Mouse (Mus musculus) limb, embryonic 15.5 days (tissue): ENCODE measurements around the gene Gpr35. TPM values are rescaled to one million over a fixed set of nuclear protein-coding genes. Genes with fewer than 3 reads are reported as not detected.

Experiments
- ATAC-seq: fragments of 200-750 bp; cut with Nextera tagmentation; 2 replicates; pipeline ENCODE4 v1.8.0; 2017; ENCODE audit warnings: low read depth, moderate TSS enrichment; ENCODE audit not compliant: insufficient number of reproducible peaks, low FRiP score, low TSS enrichment
- H3K27ac ChIP-seq: fragments of 300-500 bp; sonication (generic); 2 replicates; pipeline ENCODE4 v1.5.1; 2015; ENCODE audit warnings: moderate library complexity, mild to moderate bottlenecking, inconsistent platforms
- H3K27me3 ChIP-seq: fragments of 300-500 bp; sonication (generic); 2 replicates; pipeline ENCODE4 v1.6.1; 2015; ENCODE audit warnings: inconsistent platforms
- H3K36me3 ChIP-seq: fragments of 300-500 bp; sonication (generic); 2 replicates; pipeline ENCODE4 v1.6.1; 2015; ENCODE audit warnings: inconsistent platforms
- H3K4me1 ChIP-seq: fragments of 300-500 bp; sonication (generic); 2 replicates; pipeline ENCODE4 v1.6.1; 2015; ENCODE audit warnings: inconsistent platforms
- H3K4me2 ChIP-seq: fragments of 300-500 bp; sonication (generic); 2 replicates; pipeline ENCODE4 v1.6.1; 2015; ENCODE audit warnings: mild to moderate bottlenecking, inconsistent platforms
- H3K4me3 ChIP-seq: fragments of 300-500 bp; sonication (generic); 2 replicates; pipeline ENCODE4 v1.5.1; 2015; ENCODE audit warnings: mild to moderate bottlenecking, inconsistent platforms
- H3K9ac ChIP-seq: fragments of 300-500 bp; sonication (generic); 2 replicates; pipeline ENCODE4 v1.6.1; 2015; ENCODE audit warnings: inconsistent platforms
- H3K9me3 ChIP-seq: fragments of 300-500 bp; sonication (generic); 2 replicates; pipeline ENCODE4 v1.6.1; 2016; ENCODE audit warnings: inconsistent platforms
- WGBS: fragments of 180-500 bp; shearing (Covaris S2); methylation state at CpG from one replicate; pipeline ENCODE4 v1.1.7; 2015; 5-methylcytosine and 5-hydroxymethylcytosine counted together
- polyA plus RNA-seq: library from polyadenylated mRNA; unstranded; fragments of >200 nt; fragmentation: Nextera tagmentation; extraction: Ambion mirVana; gene quantifications from 2 replicates; pipeline ENCODE4 v1.2.1, GENCODE M21; 2015

Gpr35 gene
- polyA plus RNA-seq, 1 experiment from 2014 or later = 2.5 TPM

DNA sequence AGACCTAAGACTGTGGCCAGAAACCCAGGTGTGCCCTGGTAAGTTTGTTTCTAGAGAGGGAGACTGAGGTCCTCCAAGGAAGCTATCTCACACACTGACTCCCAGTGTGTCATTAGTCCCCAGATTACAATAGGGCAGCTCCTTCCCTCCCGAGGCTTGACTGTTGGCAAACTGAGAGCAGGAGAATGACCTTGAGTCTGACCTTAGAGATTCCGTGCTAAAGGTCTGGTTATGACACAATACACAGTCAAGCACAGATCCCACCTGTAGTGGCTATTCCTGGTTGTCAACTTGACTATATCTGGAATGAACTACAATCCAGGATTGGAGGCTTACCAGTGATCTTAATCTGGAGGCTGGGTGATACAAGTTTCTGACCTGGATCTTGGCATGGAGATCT, 79.4 kb downstream of the Gpr35 start:
- Histone ChIP-seq H3K4me2 (no peak overlapping the region), H3K9ac (no peak overlapping the region), H3K36me3 (no peaks in the 10 kb centered on the region), H3K4me1 (no peaks in the 10 kb centered on the region; the same call in 1 of the 2 replicates), H3K27ac (no peak overlapping the region), H3K27me3 (no peaks in the 10 kb centered on the region), H3K4me3 (no peak overlapping the region), H3K9me3 (no peaks in the 10 kb centered on the region)
- no peak for ATAC-seq
- 66% methylated on average over 2 of the region's 2 CpGs for WGBS

DNA sequence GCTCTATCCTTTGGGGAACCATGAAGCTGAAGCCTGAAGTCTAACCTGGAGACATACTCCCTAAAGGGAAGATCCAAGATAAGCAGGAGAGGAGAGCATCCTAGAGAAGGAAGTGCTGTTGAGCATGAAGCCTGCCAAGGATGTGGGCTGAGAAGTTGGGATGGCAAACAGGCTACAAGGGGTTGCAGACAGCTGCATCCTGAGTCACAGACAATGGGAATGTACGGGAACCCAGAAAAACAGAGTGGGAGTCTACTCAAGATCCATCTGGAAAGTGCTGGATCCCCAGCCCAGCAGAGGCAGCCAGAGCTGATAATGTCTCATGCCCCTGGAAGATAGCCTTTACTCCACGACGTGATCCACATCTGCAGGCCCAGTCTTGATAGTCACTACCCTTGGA, 80.5 kb downstream of the Gpr35 start:
- H3K9ac ChIP-seq = no peak overlapping the region
- H3K27me3 ChIP-seq = no peaks in the 10 kb centered on the region
- no peak overlapping the region for H3K4me3 ChIP-seq
- H3K9me3 ChIP-seq = no peaks in the 10 kb centered on the region
- WGBS = 75% methylated on average over 3 of the region's 3 CpGs
- H3K4me2 ChIP-seq = no peak overlapping the region
- no peak for ATAC-seq
- no peaks in the 10 kb centered on the region; the same call in 1 of the 2 replicates for H3K4me1 ChIP-seq
- H3K27ac ChIP-seq = no peak overlapping the region
- H3K36me3 ChIP-seq = no peaks in the 10 kb centered on the region

GRCm38 (mm10) chr1:93033989-93034388, 83.3 kb downstream of the Gpr35 start:
- Histone ChIP-seq H3K4me3 (no peak overlapping the region), H3K4me2 (no peak overlapping the region), H3K9ac (no peak overlapping the region), H3K36me3 (peaks cover 5% of the 10 kb centered on the region; the same call in 1 of the 2 replicates), H3K27ac (no peak overlapping the region), H3K4me1 (no peaks in the 10 kb centered on the region; the same call in 1 of the 2 replicates), H3K9me3 (no peaks in the 10 kb centered on the region), H3K27me3 (no peaks in the 10 kb centered on the region)
- ATAC-seq = no peak
- 60% methylated on average over 8 of the region's 8 CpGs for WGBS

- no peak overlapping the region for H3K4me2 ChIP-seq
- no peaks in the 10 kb centered on the region for H3K9me3 ChIP-seq
- peaks cover 14% of the 10 kb centered on the region for H3K36me3 ChIP-seq
- H3K4me3 ChIP-seq = no peak overlapping the region
- H3K4me1 ChIP-seq = no peaks in the 10 kb centered on the region; the same call in 1 of the 2 replicates
- H3K27ac ChIP-seq = no peak overlapping the region
- no peak overlapping the region for H3K9ac ChIP-seq
- WGBS = 70% methylated on average over 4 of the region's 4 CpGs
- ATAC-seq = no peak
- no peaks in the 10 kb centered on the region for H3K27me3 ChIP-seq
These were observed 85.3 kb downstream of the Gpr35 start for GRCm38 (mm10) chr1:93035981-93036380.

Other genes with a start within 250 kb of the Gpr35 start
- 73.6 and 80.7 TPM in 2 replicates for gene Gpc1, start 119.2 kb upstream of the Gpr35 start, polyA plus RNA-seq
- gene Ankmy1, start 48.0 kb upstream of the Gpr35 start, polyA plus RNA-seq = 0.20 and 0.43 TPM in 2 replicates
- 9.8 and 11.7 TPM in 2 replicates for gene Dusp28, start 43.9 kb upstream of the Gpr35 start, polyA plus RNA-seq
- gene Rnpepl1, start 40.1 kb upstream of the Gpr35 start, polyA plus RNA-seq = 37.7 and 44.7 TPM in 2 replicates
- 29.1 and 29.9 TPM in 2 replicates for gene Capn10, start 16.5 kb upstream of the Gpr35 start, polyA plus RNA-seq
- not detected in 2 replicates for gene Aqp12, start 55.5 kb downstream of the Gpr35 start, polyA plus RNA-seq
- 18.7 and 19.1 TPM in 2 replicates for gene Kif1a, start 151.1 kb downstream of the Gpr35 start, polyA plus RNA-seq
- gene Agxt, start 184.4 kb downstream of the Gpr35 start, polyA plus RNA-seq = not detected in 2 replicates
- gene 2310007B03Rik, start 210.1 kb downstream of the Gpr35 start, polyA plus RNA-seq = 27.6 and 28.8 TPM in 2 replicates
- 0.23 and 0.24 TPM in 2 replicates for gene Crocc2, start 217.9 kb downstream of the Gpr35 start, polyA plus RNA-seq